Mouse (Mus musculus) spleen, adult 2 months (tissue): ENCODE data around the gene Ccdc34.

Source experiments
- CTCF ChIP-seq: fragments of 200-500 bp; IDR thresholded peaks from 2 replicates; pipeline ENCODE4 v1.5.1; 2011; ENCODE audit warnings: mild to moderate bottlenecking, inconsistent platforms; ENCODE audit not compliant: insufficient read depth, insufficient read length, insufficient replicate concordance; ENCODE audit errors: extremely low read depth
- POLR2A ChIP-seq: fragments of 200-500 bp; IDR thresholded peaks from 2 replicates; pipeline ENCODE4 v1.6.1; 2011; ENCODE audit warnings: low read depth, low read length, inconsistent platforms

DNA sequence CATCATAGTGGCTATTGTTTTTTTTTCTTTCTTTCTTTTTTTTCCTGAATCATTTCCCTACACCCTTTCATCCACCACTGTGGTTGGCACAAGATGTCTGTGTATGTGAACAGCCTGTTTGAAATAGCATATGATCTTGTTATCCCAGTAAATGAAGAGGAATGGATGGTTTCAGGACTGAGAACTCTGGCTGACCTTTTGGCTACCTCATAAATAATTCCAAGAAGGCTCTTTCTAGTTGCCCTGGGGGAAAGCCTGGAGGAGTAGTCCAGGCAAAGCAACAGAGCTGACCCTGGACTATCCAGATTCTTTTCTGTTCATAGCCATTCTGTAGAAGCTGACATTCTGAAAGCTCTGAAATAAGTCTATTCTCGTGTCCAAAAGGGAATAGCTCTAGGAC, 119.7 kb downstream of the Ccdc34 start:
- TF ChIP-seq POLR2A (no peak), CTCF (no peak)
